8 mouse cellular contexts compared by ENCODE assay signal in genomic region chr4:130663810-130664401, GRCm38 (mm10). TPM values are rescaled to one million over a fixed set of nuclear protein-coding genes. Genes with fewer than 3 reads are reported as not detected.
A peak's percentile ranks its signal among the peaks of the same experiment; 100 is the strongest.
DNase-seq lines count a peak whose midpoint lies in the region; ATAC-seq and TF ChIP-seq lines count a peak whose summit lies in the region.

No protein-coding gene starts in this region.

- H3K4me1 ChIP-seq in kidney, adult 2 months (ENCODE audit: control insufficient read depth, insufficient read depth, low read length) = peaks cover 21% of the 10 kb centered on the region
- peaks cover 17% of the 10 kb centered on the region for H3K4me1 ChIP-seq in limb, embryonic 15.5 days
- peaks cover 24% of the 10 kb centered on the region for H3K4me1 ChIP-seq in stomach, embryonic 16.5 days (ENCODE audit: control insufficient read depth, insufficient read depth, low read length)

- peak overlapping the region; percentile 91 for H3K9ac ChIP-seq in limb, embryonic 15.5 days
- peak overlapping the region; percentile 96 for H3K9ac ChIP-seq in stomach, embryonic 16.5 days (ENCODE audit: low read length)

- no peak for TF ChIP-seq CTCF in kidney, adult 2 months (conservative IDR thresholded peaks at IDR 0.05; ENCODE audit: insufficient read depth, insufficient read length, low read depth, low read length)

- no peaks in the 10 kb centered on the region for H3K27me3 ChIP-seq in kidney, adult 2 months (replicated peaks; ENCODE audit: control insufficient read depth, insufficient read depth, low read length)
- no peaks in the 10 kb centered on the region for H3K27me3 ChIP-seq in limb, embryonic 15.5 days
- H3K27me3 ChIP-seq in myocyte (ENCODE audit: control insufficient read depth, insufficient read depth, insufficient read length) = no peaks in the 10 kb centered on the region
- no peaks in the 10 kb centered on the region for H3K27me3 ChIP-seq in stomach, embryonic 16.5 days (ENCODE audit: control insufficient read depth, insufficient read depth, low read length)

- ATAC-seq in limb, embryonic 15.5 days (ENCODE audit: insufficient number of reproducible peaks, low FRiP score, low TSS enrichment, low read depth) = no peak
- ATAC-seq in stomach, embryonic 16.5 days (ENCODE audit: insufficient read depth, low FRiP score) = peak; percentile 36; the same call in 1 of the 2 replicates

- no peak for TF ChIP-seq POLR2A in kidney, adult 2 months (IDR thresholded peaks at IDR 0.05; ENCODE audit: low read depth, low read length)
- no peak for TF ChIP-seq POLR2A in myocyte (IDR thresholded peaks at IDR 0.05; ENCODE audit: insufficient read length, low read depth)

- no peaks in the 10 kb centered on the region for H3K9me3 ChIP-seq in limb, embryonic 15.5 days
- H3K9me3 ChIP-seq in stomach, embryonic 16.5 days (replicated peaks; ENCODE audit: control insufficient read depth, low read length) = no peaks in the 10 kb centered on the region

- peak; percentile 95 for DNase-seq in heart, adult 11 months
- DNase-seq in heart, postnatal 36 days = no peak
- DNase-seq in embryo, embryonic 11 days = peak; percentile 53
- DNase-seq in gastrocnemius, postnatal 4 days (ENCODE audit: low spot score in 2 of 2) = peak; percentile 27 to 50
- peak; percentile 25 for DNase-seq in kidney, adult 2 months

- H3ac ChIP-seq in myocyte (ENCODE audit: control insufficient read depth, insufficient read length) = peak overlapping the region; percentile 81

- peak overlapping the region; percentile 53 for H3K4me2 ChIP-seq in limb, embryonic 15.5 days
- H3K4me2 ChIP-seq in myocyte (ENCODE audit: low read depth) = peak overlapping the region; percentile 72
- peak overlapping the region; percentile 77 for H3K4me2 ChIP-seq in stomach, embryonic 16.5 days (ENCODE audit: low read depth, low read length)

- peak overlapping the region; percentile 91 for H3K4me3 ChIP-seq in kidney, adult 2 months (ENCODE audit: insufficient read depth, low read depth, low read length)
- H3K4me3 ChIP-seq in limb, embryonic 15.5 days = peak overlapping the region; percentile 87
- peak overlapping the region; percentile 68 for H3K4me3 ChIP-seq in myocyte
- peak overlapping the region; percentile 86 for H3K4me3 ChIP-seq in stomach, embryonic 16.5 days (replicated peaks; ENCODE audit: low read length)

- intact Hi-C loops in heart, postnatal 36 days (cut with DNase I) = no loop called here

- WGBS in kidney, adult 2 months = under 1% methylated on average over 22 of the region's 22 CpGs
- WGBS in limb, embryonic 15.5 days = under 1% methylated on average over 22 of the region's 22 CpGs
- WGBS in stomach, embryonic 16.5 days = under 1% methylated on average over 22 of the region's 22 CpGs

- H3K36me3 ChIP-seq in kidney, adult 2 months (ENCODE audit: control insufficient read depth, insufficient read depth, low read length) = no peaks in the 10 kb centered on the region
- H3K36me3 ChIP-seq in limb, embryonic 15.5 days = peaks cover 2% of the 10 kb centered on the region; the same call in 1 of the 2 replicates
- H3K36me3 ChIP-seq in myocyte (ENCODE audit: control insufficient read depth, insufficient read depth) = no peaks in the 10 kb centered on the region
- H3K36me3 ChIP-seq in stomach, embryonic 16.5 days (ENCODE audit: control insufficient read depth, insufficient read depth, low read length) = no peaks in the 10 kb centered on the region

- peaks cover 56% of the 10 kb centered on the region for H3K79me2 ChIP-seq in myocyte (ENCODE audit: control insufficient read depth, insufficient read depth)

- H3K27ac ChIP-seq in kidney, adult 2 months (ENCODE audit: insufficient read depth, low read depth, low read length) = peak overlapping the region; percentile 71
- H3K27ac ChIP-seq in limb, embryonic 15.5 days = peak overlapping the region; percentile 96
- H3K27ac ChIP-seq in stomach, embryonic 16.5 days (ENCODE audit: low read length) = peak overlapping the region; percentile 96

TF ChIP-seq in myocyte, 11 proteins besides CTCF, POLR2A, EP300 and RAD21:
- TF ChIP-seq POLR2AphosphoS2 (IDR thresholded peaks at IDR 0.05; ENCODE audit: insufficient read length, low read depth) (no peak), E2F4 (IDR thresholded peaks at IDR 0.05; ENCODE audit: insufficient read depth) (no peak), SRF (IDR thresholded peaks at IDR 0.05; ENCODE audit: control insufficient read depth, insufficient read length, low read depth) (no peak), REST (IDR thresholded peaks at IDR 0.05; ENCODE audit: insufficient read depth, insufficient read length) (no peak), TCF3 (IDR thresholded peaks at IDR 0.05; ENCODE audit: insufficient read length, low read depth) (no peak), TCF12 (IDR thresholded peaks at IDR 0.05; ENCODE audit: insufficient read depth, poor library complexity, severe bottlenecking) (no peak), CEBPB (IDR thresholded peaks at IDR 0.05; ENCODE audit: insufficient read depth, poor library complexity, severe bottlenecking) (no peak), MAX (IDR thresholded peaks at IDR 0.05; ENCODE audit: low read depth) (no peak), MYOG (IDR thresholded peaks at IDR 0.05; ENCODE audit: control insufficient read depth in 1 of 3, insufficient read depth in 1 of 3, insufficient read length in 2 of 3, low read depth in 2 of 3) (no peak), MYOD1 (IDR thresholded peaks at IDR 0.05; ENCODE audit: control insufficient read depth in 1 of 3, insufficient read length in 2 of 3, low read depth in 2 of 3) (no peak)

RNA-seq across cellular contexts. Expression of gene Pum1, which starts 0.8 kb away (rescaled TPM):
- total RNA-seq in heart, postnatal 36 days (2021) = 10 to 100 TPM; 55.5 to 62.1 TPM
- total RNA-seq in gastrocnemius, postnatal 4 days (2021) = 10 to 100 TPM; 65.5 to 73.9 TPM
- 45.9 and 52.4 TPM in 2 replicates for polyA plus RNA-seq in kidney, adult 2 months (2012; rRNA removed)
- polyA plus RNA-seq in limb, embryonic 15.5 days (2015; fragmentation: Nextera tagmentation; extraction: Ambion mirVana) = 75.6 and 79.4 TPM in 2 replicates
- 28.2 TPM for polyA plus RNA-seq in myocyte (2012; fragmentation: generic; extraction: Trizol)
- polyA plus RNA-seq in stomach, embryonic 16.5 days (2015; fragmentation: Nextera tagmentation; extraction: Ambion mirVana) = 73.3 and 79.7 TPM in 2 replicates

Comparison
In these comparisons a context has a peak if more than half of its experiments do, and no peak if none do; other contexts are left out.
1. DNase-seq: peak in heart, adult 11 months (single experiment), embryo, embryonic 11 days (single experiment), gastrocnemius, postnatal 4 days (2 of 2) and kidney, adult 2 months (single experiment); none in heart, postnatal 36 days (0 of 2).
2. Peak in every context shown above with its lines, with median percentiles within 50 percentile points of each other: H3K27ac ChIP-seq, H3K4me3 ChIP-seq and H3K4me2 ChIP-seq.